Mouse (Mus musculus): ENCODE measurements at regions not wholly inside any gene's neighbourhood (a gene's known extent, or its start where the extent isn't known, plus 50 kb on each side); places are given as distances from the start of the nearest gene placed in this dataset.

DNA sequence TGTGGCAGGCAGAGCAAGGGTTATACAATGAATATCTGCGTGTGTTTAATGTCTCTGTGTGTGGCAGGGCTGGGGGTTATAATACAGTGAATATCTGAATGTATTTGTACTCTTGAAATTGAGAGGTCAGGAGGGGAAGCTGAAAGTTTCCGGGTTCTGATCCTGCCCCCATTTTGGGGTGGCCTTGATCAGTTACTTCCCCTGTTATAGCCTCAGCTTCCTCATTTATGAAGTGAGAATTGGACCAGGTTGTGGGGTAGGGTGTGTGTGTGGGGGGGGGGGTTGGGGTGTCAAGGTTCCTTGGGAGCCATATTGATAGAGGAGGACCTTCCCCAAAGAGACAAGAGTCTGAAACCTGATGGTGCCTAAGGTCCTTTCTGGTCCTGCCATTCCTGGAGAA is 152.8 kb upstream of the Mrps10 start:
- H3K27ac ChIP-seq = no peak overlapping the region

DNA sequence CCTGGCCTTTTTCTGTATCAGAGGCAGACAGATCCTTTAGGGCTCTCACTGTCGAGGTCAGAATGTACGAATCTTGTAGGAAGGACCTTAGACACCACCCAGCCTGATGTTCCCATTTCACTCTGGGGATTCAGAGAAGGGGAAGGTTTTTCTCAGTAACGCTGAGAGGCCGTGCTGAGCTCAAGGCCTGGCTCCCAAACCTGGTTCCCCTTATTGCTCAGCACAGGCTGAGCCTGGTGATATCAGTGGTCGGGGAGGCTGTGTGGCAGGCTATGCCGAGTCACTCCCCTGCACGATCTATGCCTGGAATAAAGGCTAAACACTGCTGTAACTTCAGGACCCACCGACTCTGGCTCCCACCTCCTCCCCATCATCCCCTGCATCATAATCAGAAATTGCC is 154.6 kb upstream of the Mrps10 start:
- no peak overlapping the region for H3K4me3 ChIP-seq (replicated peaks)
- H3K27ac ChIP-seq = no peak overlapping the region
- H3K36me3 ChIP-seq = no peaks in the 10 kb centered on the region
- ATAC-seq = no peak
- 0 out of 2 replicates have a peak, but pooled peaks cover 2% of the 10 kb centered on the region for H3K4me1 ChIP-seq (replicated peaks)
- no peak overlapping the region for H3K4me2 ChIP-seq (replicated peaks)
- H3K27me3 ChIP-seq = no peaks in the 10 kb centered on the region
- no peaks in the 10 kb centered on the region for H3K9me3 ChIP-seq
- 96% methylated on average over 8 of the region's 8 CpGs for WGBS
- no peak overlapping the region for H3K9ac ChIP-seq (replicated peaks)

More for the DNA sequence above, 152.8 kb upstream of the Mrps10 start:
- no peaks in the 10 kb centered on the region for H3K36me3 ChIP-seq
- no peak overlapping the region for H3K4me3 ChIP-seq (replicated peaks)
- no peaks in the 10 kb centered on the region for H3K9me3 ChIP-seq
- no peak overlapping the region for H3K9ac ChIP-seq (replicated peaks)
- H3K4me2 ChIP-seq (replicated peaks) = no peak overlapping the region
- H3K27me3 ChIP-seq = no peaks in the 10 kb centered on the region
- WGBS = 93% methylated on average over 2 of the region's 2 CpGs
- no peaks in the 10 kb centered on the region for H3K4me1 ChIP-seq (replicated peaks)
- ATAC-seq = no peak

GRCm38 (mm10) chr17:47210441-47211196 is 158.1 kb upstream of the Mrps10 start:
- H3K4me3 ChIP-seq (replicated peaks) = no peak overlapping the region

GRCm38 (mm10) chr17:47208886-47209585 is 159.7 kb upstream of the Mrps10 start:
- Histone ChIP-seq H3K36me3 (no peaks in the 10 kb centered on the region), H3K4me1 (replicated peaks) (0 out of 2 replicates have a peak, but pooled peaks cover 7% of the 10 kb centered on the region), H3K27me3 (no peaks in the 10 kb centered on the region), H3K4me3 (replicated peaks) (no peak overlapping the region), H3K9me3 (no peaks in the 10 kb centered on the region), H3K9ac (replicated peaks) (no peak overlapping the region), H3K27ac (0 out of 2 replicates have a peak overlapping the region, but pooled peaks have one; percentile 30), H3K4me2 (replicated peaks) (no peak overlapping the region)
- 82% methylated on average over 16 of the region's 16 CpGs for WGBS
- ATAC-seq = 0 out of 2 replicates have a peak, but pooled peaks have one; percentile 30

More at GRCm38 (mm10) chr17:47210441-47211196, 158.1 kb upstream of the Mrps10 start:
- Histone ChIP-seq H3K36me3 (no peaks in the 10 kb centered on the region), H3K9ac (replicated peaks) (no peak overlapping the region), H3K4me2 (replicated peaks) (no peak overlapping the region), H3K27me3 (no peaks in the 10 kb centered on the region), H3K4me1 (replicated peaks) (0 out of 2 replicates have a peak, but pooled peaks cover 6% of the 10 kb centered on the region), H3K27ac (no peak overlapping the region), H3K9me3 (no peaks in the 10 kb centered on the region)
- 77% methylated on average over 22 of the region's 22 CpGs for WGBS
- no peak for ATAC-seq

GRCm38 (mm10) chr17:47207471-47207870 is 161.2 kb upstream of the Mrps10 start:
- ATAC-seq = no peak
- Histone ChIP-seq H3K4me3 (replicated peaks) (no peak overlapping the region), H3K4me2 (replicated peaks) (no peak overlapping the region), H3K9ac (replicated peaks) (no peak overlapping the region), H3K27ac (no peak overlapping the region), H3K27me3 (no peaks in the 10 kb centered on the region), H3K36me3 (no peaks in the 10 kb centered on the region), H3K4me1 (replicated peaks) (0 out of 2 replicates have a peak, but pooled peaks cover 9% of the 10 kb centered on the region), H3K9me3 (no peaks in the 10 kb centered on the region)
- WGBS = 97% methylated on average over 4 of the region's 4 CpGs

- no peak overlapping the region for H3K4me2 ChIP-seq (replicated peaks)
- no peak overlapping the region for H3K27ac ChIP-seq
- WGBS = 78% methylated on average over 7 of the region's 7 CpGs
- no peaks in the 10 kb centered on the region for H3K27me3 ChIP-seq
- no peak overlapping the region for H3K4me3 ChIP-seq (replicated peaks)
- H3K9me3 ChIP-seq = no peaks in the 10 kb centered on the region
- H3K9ac ChIP-seq (replicated peaks) = no peak overlapping the region
- H3K36me3 ChIP-seq = no peaks in the 10 kb centered on the region
- H3K4me1 ChIP-seq (replicated peaks) = peaks cover 10% of the 10 kb centered on the region
- no peak for ATAC-seq
These were observed 164.1 kb upstream of the Mrps10 start for GRCm38 (mm10) chr17:47204470-47205162.

- no peak overlapping the region for H3K27ac ChIP-seq
- peaks cover 13% of the 10 kb centered on the region for H3K36me3 ChIP-seq
- peaks cover 37% of the 10 kb centered on the region for H3K4me1 ChIP-seq (replicated peaks)
- 0 out of 2 replicates have a peak, but pooled peaks have one; percentile 27 for ATAC-seq
- 73% methylated on average over 10 of the region's 10 CpGs for WGBS
- H3K4me3 ChIP-seq (replicated peaks) = no peak overlapping the region
- H3K4me2 ChIP-seq (replicated peaks) = no peak overlapping the region
- no peaks in the 10 kb centered on the region for H3K27me3 ChIP-seq
- no peak overlapping the region for H3K9ac ChIP-seq (replicated peaks)
- H3K9me3 ChIP-seq = peaks cover 5% of the 10 kb centered on the region; the same call in 1 of the 2 replicates
These were observed 169.5 kb upstream of the Mrps10 start for GRCm38 (mm10) chr17:47199206-47199605.

GRCm38 (mm10) chr17:47197957-47198356 is 170.7 kb upstream of the Mrps10 start:
- Histone ChIP-seq H3K4me1 (replicated peaks) (peaks cover 34% of the 10 kb centered on the region), H3K27ac (no peak overlapping the region), H3K4me2 (replicated peaks) (no peak overlapping the region), H3K4me3 (replicated peaks) (no peak overlapping the region), H3K36me3 (peaks cover 14% of the 10 kb centered on the region), H3K9ac (replicated peaks) (0 out of 2 replicates have a peak overlapping the region, but pooled peaks have one; percentile 10), H3K27me3 (no peaks in the 10 kb centered on the region), H3K9me3 (peaks cover 5% of the 10 kb centered on the region; the same call in 1 of the 2 replicates)
- ATAC-seq = no peak
- 42% methylated on average over 7 of the region's 7 CpGs for WGBS

DNA sequence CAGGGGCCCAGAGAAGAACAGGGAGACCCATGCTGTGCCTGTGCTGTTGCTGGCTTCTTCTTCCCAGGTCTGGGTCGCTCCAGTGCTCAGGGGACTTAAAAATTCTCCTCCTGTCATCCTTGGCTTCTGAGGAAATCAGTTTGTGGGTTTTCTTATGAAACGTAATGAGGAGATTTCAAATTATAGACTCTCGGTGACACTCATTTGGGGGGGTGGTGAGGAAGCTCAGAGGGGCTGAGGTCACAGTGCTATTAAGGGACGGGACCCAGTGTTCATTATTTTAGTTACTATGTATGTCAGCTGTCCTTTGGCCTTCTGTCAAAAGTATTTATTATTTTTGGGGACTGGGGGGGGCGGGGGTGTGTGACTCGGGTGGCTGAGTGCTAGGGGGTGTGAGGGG is 171.7 kb upstream of the Mrps10 start:
- Histone ChIP-seq H3K9me3 (peaks cover 5% of the 10 kb centered on the region; the same call in 1 of the 2 replicates), H3K27me3 (no peaks in the 10 kb centered on the region), H3K9ac (replicated peaks) (no peak overlapping the region), H3K4me3 (replicated peaks) (no peak overlapping the region), H3K4me1 (replicated peaks) (peaks cover 34% of the 10 kb centered on the region), H3K27ac (no peak overlapping the region), H3K4me2 (replicated peaks) (no peak overlapping the region), H3K36me3 (peaks cover 16% of the 10 kb centered on the region)
- 60% methylated on average over 6 of the region's 6 CpGs for WGBS
- no peak for ATAC-seq

DNA sequence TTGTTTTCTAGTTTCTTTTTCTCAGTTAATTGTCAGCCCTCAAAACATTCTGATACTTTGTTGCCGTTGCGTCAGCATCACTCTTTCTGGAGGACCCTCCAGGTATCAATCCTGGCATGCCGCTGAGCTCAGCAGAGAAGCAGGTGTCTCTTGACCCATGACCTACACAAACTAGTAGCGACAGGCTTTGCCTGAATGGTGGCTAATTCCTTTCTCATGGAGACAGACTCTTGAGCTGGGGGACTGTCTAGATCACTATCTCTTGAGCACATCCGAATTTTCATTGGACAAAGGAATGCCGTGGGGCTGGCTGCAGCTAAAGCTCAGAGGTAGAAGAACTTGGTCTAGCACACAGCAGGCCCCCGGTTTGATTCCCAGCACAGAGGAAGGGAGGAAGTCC is 172.7 kb upstream of the Mrps10 start:
- ATAC-seq = no peak
- H3K4me3 ChIP-seq (replicated peaks) = no peak overlapping the region
- H3K9ac ChIP-seq (replicated peaks) = no peak overlapping the region
- WGBS = 75% methylated on average over 7 of the region's 7 CpGs
- no peak overlapping the region for H3K27ac ChIP-seq
- peaks cover 5% of the 10 kb centered on the region; the same call in 1 of the 2 replicates for H3K9me3 ChIP-seq
- H3K4me1 ChIP-seq (replicated peaks) = peaks cover 34% of the 10 kb centered on the region
- H3K4me2 ChIP-seq (replicated peaks) = no peak overlapping the region
- no peaks in the 10 kb centered on the region for H3K27me3 ChIP-seq
- H3K36me3 ChIP-seq = peaks cover 17% of the 10 kb centered on the region

DNA sequence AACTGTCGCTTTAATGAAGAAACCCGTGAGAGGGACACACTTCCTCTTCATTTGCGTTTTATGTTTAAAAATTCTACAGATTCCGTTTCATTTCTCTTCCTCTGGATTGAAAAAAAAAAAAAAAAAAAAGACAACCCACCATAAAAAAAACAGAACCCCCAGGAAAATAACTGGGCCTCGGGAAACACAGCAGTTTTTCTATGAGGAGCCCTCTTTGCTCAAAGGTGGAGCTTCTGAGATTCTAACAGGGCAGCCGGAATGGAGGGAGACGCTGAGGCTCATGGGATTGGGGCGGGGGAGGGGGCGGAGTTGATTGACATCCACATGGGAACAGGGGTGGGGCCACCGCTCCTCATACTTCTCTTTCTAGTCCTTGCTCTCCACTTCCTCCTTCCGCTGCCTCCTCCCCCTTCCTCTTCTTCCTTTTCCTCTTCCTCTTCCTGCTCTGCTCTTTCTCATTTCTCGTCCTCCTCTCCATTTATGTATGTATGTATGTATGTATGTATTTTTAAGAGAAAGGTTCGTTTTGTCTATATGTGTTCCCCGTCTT is 174.1 kb upstream of the Mrps10 start:
- WGBS = 92% methylated on average over 14 of the region's 14 CpGs
- no peak overlapping the region for H3K9ac ChIP-seq (replicated peaks)
- H3K4me2 ChIP-seq (replicated peaks) = no peak overlapping the region
- H3K4me1 ChIP-seq (replicated peaks) = peaks cover 43% of the 10 kb centered on the region
- peaks cover 5% of the 10 kb centered on the region; the same call in 1 of the 2 replicates for H3K9me3 ChIP-seq
- no peak overlapping the region for H3K4me3 ChIP-seq (replicated peaks)
- H3K27ac ChIP-seq = no peak overlapping the region
- no peaks in the 10 kb centered on the region for H3K27me3 ChIP-seq
- ATAC-seq = no peak
- H3K36me3 ChIP-seq = peaks cover 17% of the 10 kb centered on the region

Measured in midbrain, embryonic 13.5 days (tissue).